Mouse (Mus musculus) heart, embryonic 11.5 days (tissue): ENCODE results near the gene Slc7a11. TPM values are rescaled to one million over a fixed set of nuclear protein-coding genes. Genes with fewer than 3 reads are reported as not detected.

Experiments
- ATAC-seq: fragments of 200-750 bp; cut with Nextera tagmentation; replicated peaks from 2 replicates; pipeline ENCODE4 v1.8.0; 2017; ENCODE audit warnings: moderate library complexity; ENCODE audit not compliant: insufficient number of reproducible peaks, low FRiP score, low TSS enrichment
- H3K27ac ChIP-seq: fragments of 300-500 bp; sonication (generic); 2 replicates; pipeline ENCODE4 v1.5.1; 2014; ENCODE audit warnings: mild to moderate bottlenecking, low read depth, low read length
- H3K27me3 ChIP-seq: fragments of 300-500 bp; sonication (generic); 2 replicates; pipeline ENCODE4 v1.6.1; 2014; ENCODE audit warnings: mild to moderate bottlenecking, low read length, mixed read lengths; ENCODE audit not compliant: control insufficient read depth, insufficient read depth
- H3K36me3 ChIP-seq: fragments of 300-500 bp; sonication (generic); 2 replicates; pipeline ENCODE4 v1.6.1; 2014; ENCODE audit warnings: mild to moderate bottlenecking, low read length, moderate library complexity, mixed read lengths; ENCODE audit not compliant: control insufficient read depth, insufficient read depth
- H3K4me1 ChIP-seq: fragments of 300-500 bp; sonication (generic); 2 replicates; pipeline ENCODE4 v1.6.1; 2014; ENCODE audit warnings: low read length; ENCODE audit not compliant: control insufficient read depth, insufficient read depth
- H3K4me2 ChIP-seq: fragments of 300-500 bp; sonication (generic); 2 replicates; pipeline ENCODE4 v1.6.1; 2014; ENCODE audit warnings: mild to moderate bottlenecking, moderate library complexity
- H3K4me3 ChIP-seq: fragments of 300-500 bp; sonication (generic); 2 replicates; pipeline ENCODE4 v1.5.1; 2014; ENCODE audit warnings: low read depth, low read length
- H3K9ac ChIP-seq: fragments of 300-500 bp; sonication (generic); 2 replicates; pipeline ENCODE4 v1.6.1; 2014; ENCODE audit warnings: mild to moderate bottlenecking, low read depth, low read length, moderate library complexity
- H3K9me3 ChIP-seq: fragments of 300-500 bp; sonication (generic); replicated peaks from 2 replicates; pipeline ENCODE4 v1.6.1; 2016; ENCODE audit warnings: low read length; ENCODE audit not compliant: control insufficient read depth
- WGBS: fragments of 180-500 bp; shearing (Covaris S2); extraction: QIAGEN DNeasy Blood & Tissue Kit; methylation state at CpG from one replicate; pipeline ENCODE4 v1.1.7; 2014; ENCODE audit not compliant: insufficient replicate concordance; 5-methylcytosine and 5-hydroxymethylcytosine counted together
- polyA plus RNA-seq: library from polyadenylated mRNA; unstranded; fragments of >200 nt; fragmentation: Nextera tagmentation; extraction: Ambion mirVana; gene quantifications from 2 replicates; pipeline ENCODE4 v1.2.1, GENCODE M21; 2014

The Slc7a11 gene
- polyA plus RNA-seq, 1 experiment from 2014 or later: 0.06 TPM

DNA sequence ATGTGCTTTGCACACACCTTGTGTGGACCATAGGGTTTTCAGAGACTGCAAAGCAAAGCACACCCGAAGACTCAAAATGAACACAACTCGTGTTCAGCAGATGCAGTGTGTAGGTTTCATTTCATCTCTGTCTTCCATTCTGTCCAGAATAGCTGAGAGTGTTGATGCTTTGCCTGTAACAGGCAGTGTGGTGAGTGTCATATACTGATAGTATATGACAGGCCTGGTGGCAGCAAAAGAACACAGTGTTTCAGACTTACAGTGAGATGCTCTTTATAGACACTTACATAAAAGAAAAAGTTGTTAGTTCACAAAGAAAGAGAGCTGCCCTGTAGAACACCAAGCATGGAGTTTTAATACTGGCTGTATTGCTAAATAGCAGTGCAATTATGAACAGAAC, 505.8 kb downstream of the Slc7a11 start:
- Histone ChIP-seq H3K4me3 (no peak overlapping the region), H3K4me1 (no peaks in the 10 kb centered on the region), H3K36me3 (no peaks in the 10 kb centered on the region), H3K9ac (no peak overlapping the region), H3K9me3 (no peaks in the 10 kb centered on the region), H3K27me3 (no peaks in the 10 kb centered on the region), H3K4me2 (no peak overlapping the region), H3K27ac (no peak overlapping the region)
- ATAC-seq: no peak
- 47% methylated on average over 2 of the region's 2 CpGs for WGBS

GRCm38 (mm10) chr3:49929496-49929895, 513.9 kb downstream of the Slc7a11 start:
- Histone ChIP-seq H3K9ac (no peak overlapping the region), H3K9me3 (no peaks in the 10 kb centered on the region), H3K27ac (no peak overlapping the region), H3K4me3 (no peak overlapping the region), H3K4me2 (no peak overlapping the region), H3K36me3 (no peaks in the 10 kb centered on the region), H3K4me1 (no peaks in the 10 kb centered on the region), H3K27me3 (no peaks in the 10 kb centered on the region)
- no peak for ATAC-seq

- H3K4me3 ChIP-seq: no peak overlapping the region
- no peaks in the 10 kb centered on the region for H3K4me1 ChIP-seq
- 46% methylated on average over 4 of the region's 4 CpGs for WGBS
- no peak overlapping the region for H3K9ac ChIP-seq
- no peaks in the 10 kb centered on the region for H3K9me3 ChIP-seq
- no peak overlapping the region for H3K27ac ChIP-seq
- ATAC-seq: no peak
- no peaks in the 10 kb centered on the region for H3K27me3 ChIP-seq
- no peaks in the 10 kb centered on the region for H3K36me3 ChIP-seq
- no peak overlapping the region for H3K4me2 ChIP-seq
Observed at GRCm38 (mm10) chr3:49928509-49929263, 514.7 kb downstream of the Slc7a11 start.

DNA sequence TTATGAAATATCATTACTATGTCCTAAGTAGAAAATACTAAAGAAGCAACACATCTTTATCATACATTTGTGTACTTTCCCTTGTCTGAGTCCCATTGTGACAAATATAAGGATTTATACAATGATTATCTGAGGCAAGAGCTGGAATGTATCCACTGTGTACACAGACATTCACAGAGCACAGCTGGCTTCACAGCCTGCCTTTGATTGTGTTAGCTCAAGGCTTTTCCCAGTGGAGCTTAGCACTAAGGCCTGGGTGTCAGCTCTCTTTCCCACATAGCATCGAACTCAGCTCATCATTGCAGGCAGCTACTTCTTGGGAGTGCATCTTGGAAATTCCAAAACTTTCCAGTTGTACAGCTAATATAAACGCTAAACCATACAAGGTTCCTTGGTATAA, 529.5 kb downstream of the Slc7a11 start:
- H3K36me3 ChIP-seq: no peaks in the 10 kb centered on the region
- 70% methylated on average over 2 of the region's 2 CpGs for WGBS
- no peaks in the 10 kb centered on the region for H3K4me1 ChIP-seq
- H3K27ac ChIP-seq: no peak overlapping the region
- H3K9me3 ChIP-seq: no peaks in the 10 kb centered on the region
- H3K9ac ChIP-seq: no peak overlapping the region
- ATAC-seq: no peak
- no peaks in the 10 kb centered on the region for H3K27me3 ChIP-seq
- no peak overlapping the region for H3K4me2 ChIP-seq
- H3K4me3 ChIP-seq: no peak overlapping the region

GRCm38 (mm10) chr3:49910922-49911321, 532.5 kb downstream of the Slc7a11 start:
- no peak overlapping the region for H3K9ac ChIP-seq
- no peak overlapping the region for H3K27ac ChIP-seq
- no peaks in the 10 kb centered on the region for H3K27me3 ChIP-seq
- H3K36me3 ChIP-seq: no peaks in the 10 kb centered on the region
- no peaks in the 10 kb centered on the region for H3K9me3 ChIP-seq
- 42% methylated on average over 1 of the region's 1 CpGs for WGBS
- ATAC-seq: no peak
- no peak overlapping the region for H3K4me2 ChIP-seq
- no peaks in the 10 kb centered on the region for H3K4me1 ChIP-seq
- H3K4me3 ChIP-seq: no peak overlapping the region

DNA sequence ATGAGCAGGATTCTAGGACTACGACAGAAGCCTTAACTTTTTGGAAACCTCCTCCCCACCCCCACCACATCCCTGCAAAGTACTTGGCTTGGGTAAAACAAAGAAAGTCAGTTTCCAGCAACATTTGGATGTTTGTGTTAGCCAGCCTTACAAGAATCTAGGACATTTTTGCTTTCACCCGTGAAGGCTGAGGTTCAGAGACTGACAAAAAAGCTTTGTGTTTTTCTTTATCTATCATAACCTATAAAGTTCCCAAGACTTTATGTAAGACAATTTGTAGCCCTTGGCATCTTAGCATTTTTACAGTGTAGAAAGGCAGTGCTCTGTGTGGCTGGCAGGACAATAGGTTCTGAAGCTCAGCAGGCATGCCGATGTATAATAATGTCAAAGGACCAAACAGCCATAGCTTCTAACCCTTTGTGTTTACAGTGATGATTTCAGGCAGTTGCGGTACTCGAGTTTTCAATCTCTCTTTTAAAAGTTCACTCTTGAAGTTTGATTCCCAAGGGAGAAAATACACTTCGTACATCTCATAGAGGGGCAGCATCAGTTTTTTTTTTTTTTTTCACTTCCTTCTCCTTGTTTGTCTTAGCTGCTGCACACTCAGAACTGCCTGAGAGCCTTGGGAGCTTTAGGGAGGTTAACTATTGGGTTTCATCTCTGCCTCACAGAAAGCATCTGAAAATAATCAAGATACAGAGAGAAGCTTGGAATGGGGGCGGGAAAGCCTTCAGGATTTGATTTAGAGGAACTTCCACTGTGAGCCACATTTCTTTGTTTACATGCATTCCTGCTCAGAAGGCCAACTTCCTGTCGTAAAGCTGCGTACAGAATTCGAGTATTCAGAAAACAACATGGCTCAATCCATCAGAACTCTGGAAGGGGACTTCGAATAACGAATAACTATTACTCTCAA, 534.7 kb downstream of the Slc7a11 start:
- no peak overlapping the region for H3K4me2 ChIP-seq
- H3K36me3 ChIP-seq: no peaks in the 10 kb centered on the region
- no peaks in the 10 kb centered on the region for H3K4me1 ChIP-seq

DNA sequence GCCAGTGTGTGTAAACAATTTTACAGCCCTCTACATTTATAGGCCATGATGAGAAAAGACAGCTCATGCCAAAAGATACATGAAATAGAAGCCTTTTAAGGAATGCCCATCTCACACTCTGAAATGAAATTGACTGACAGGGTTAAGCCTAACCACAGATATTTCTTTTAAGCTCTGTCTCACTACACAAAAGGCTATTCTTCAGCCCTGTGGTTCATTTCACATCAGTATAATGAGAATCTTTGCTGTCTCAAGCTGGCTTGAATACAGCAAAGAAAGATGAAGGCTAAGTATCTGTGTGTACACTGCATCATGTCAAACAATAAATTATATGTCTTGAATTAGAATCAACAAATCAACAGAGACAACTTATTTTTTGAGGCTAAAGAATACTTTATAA, 549.5 kb downstream of the Slc7a11 start:
- H3K4me1 ChIP-seq: no peaks in the 10 kb centered on the region
- H3K27me3 ChIP-seq: no peaks in the 10 kb centered on the region
- H3K9me3 ChIP-seq: no peaks in the 10 kb centered on the region
- H3K4me3 ChIP-seq: no peak overlapping the region
- H3K36me3 ChIP-seq: no peaks in the 10 kb centered on the region
- no peak overlapping the region for H3K4me2 ChIP-seq
- no peak for ATAC-seq
- no peak overlapping the region for H3K27ac ChIP-seq
- no peak overlapping the region for H3K9ac ChIP-seq

More for the DNA sequence above, 534.7 kb downstream of the Slc7a11 start:
- H3K27ac ChIP-seq: no peak overlapping the region
- WGBS: 58% methylated on average over 12 of the region's 12 CpGs
- no peak for ATAC-seq
- H3K9ac ChIP-seq: no peak overlapping the region
- H3K9me3 ChIP-seq: no peaks in the 10 kb centered on the region
- H3K4me3 ChIP-seq: no peak overlapping the region
- H3K27me3 ChIP-seq: no peaks in the 10 kb centered on the region

DNA sequence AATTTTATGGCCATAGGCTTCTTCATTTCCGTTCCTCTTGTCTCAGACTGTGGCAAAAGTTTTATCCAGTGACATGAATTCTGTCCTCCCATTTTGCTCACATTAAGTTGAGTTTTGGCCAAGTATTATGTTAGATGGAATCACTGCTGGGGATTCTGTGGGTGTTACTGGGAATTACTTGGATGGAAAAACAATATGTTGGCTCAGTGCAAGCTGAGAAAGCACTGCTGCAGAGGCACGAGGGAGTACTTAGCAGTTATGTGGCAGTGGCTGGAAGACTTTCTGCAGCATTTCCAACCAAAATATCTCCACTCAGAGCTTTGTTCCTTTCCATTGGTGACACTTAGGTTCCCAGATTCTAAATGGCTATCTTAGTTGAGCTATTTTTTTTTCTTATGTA, 556.1 kb downstream of the Slc7a11 start:
- WGBS: 73% methylated on average over 2 of the region's 2 CpGs
- no peak for ATAC-seq
- H3K4me3 ChIP-seq: no peak overlapping the region
- H3K27me3 ChIP-seq: no peaks in the 10 kb centered on the region
- no peak overlapping the region for H3K9ac ChIP-seq
- H3K4me1 ChIP-seq: no peaks in the 10 kb centered on the region
- no peak overlapping the region for H3K27ac ChIP-seq
- H3K36me3 ChIP-seq: no peaks in the 10 kb centered on the region
- no peak overlapping the region for H3K4me2 ChIP-seq
- H3K9me3 ChIP-seq: no peaks in the 10 kb centered on the region
